Mouse (Mus musculus): ENCODE results near the gene Dag1.

Gene Dag1

GRCm38 (mm10) chr9:108223633-108224032, 40.1 kb downstream of the Dag1 start:
- DNase-seq (ENCODE audit: low read depth): no peak

GRCm38 (mm10) chr9:108221566-108221965, 42.2 kb downstream of the Dag1 start:
- DNase-seq (ENCODE audit: low read depth): no peak

GRCm38 (mm10) chr9:108220380-108220774, 43.4 kb downstream of the Dag1 start:
- DNase-seq (ENCODE audit: low read depth): no peak

- no peak for DNase-seq (ENCODE audit: low read depth)
These were observed 43.9 kb downstream of the Dag1 start for GRCm38 (mm10) chr9:108219766-108220379.

- no peak for DNase-seq (ENCODE audit: low read depth)
These were observed 45.7 kb downstream of the Dag1 start for GRCm38 (mm10) chr9:108217936-108218543.

GRCm38 (mm10) chr9:108217406-108217805, 46.4 kb downstream of the Dag1 start:
- DNase-seq (ENCODE audit: low read depth): no peak

- no peak for DNase-seq (ENCODE audit: low read depth)
These were observed 50.7 kb downstream of the Dag1 start for GRCm38 (mm10) chr9:108213105-108213504.

- DNase-seq (ENCODE audit: low read depth): no peak
These were observed 51.3 kb downstream of the Dag1 start for GRCm38 (mm10) chr9:108212426-108212825.

- no peak for DNase-seq (ENCODE audit: low read depth)
These were observed 58.2 kb downstream of the Dag1 start for GRCm38 (mm10) chr9:108205571-108205901.

- no peak for DNase-seq (ENCODE audit: low read depth)
These were observed 58.7 kb downstream of the Dag1 start for GRCm38 (mm10) chr9:108204884-108205570.

- DNase-seq (ENCODE audit: low read depth): peak; percentile 93
These were observed 60.7 kb downstream of the Dag1 start for GRCm38 (mm10) chr9:108203015-108203414.

GRCm38 (mm10) chr9:108202169-108202568, 61.6 kb downstream of the Dag1 start:
- DNase-seq (ENCODE audit: low read depth): peak; percentile 61

GRCm38 (mm10) chr9:108201160-108201559, 62.6 kb downstream of the Dag1 start:
- peak; percentile 96 for DNase-seq (ENCODE audit: low read depth)

- no peak for DNase-seq (ENCODE audit: low read depth)
These were observed 65.1 kb downstream of the Dag1 start for GRCm38 (mm10) chr9:108198621-108199020.

- no peak for DNase-seq (ENCODE audit: low read depth)
These were observed 66.7 kb downstream of the Dag1 start for GRCm38 (mm10) chr9:108196920-108197677.

- peak; percentile 42 for DNase-seq (ENCODE audit: low read depth)
These were observed 67.5 kb downstream of the Dag1 start for GRCm38 (mm10) chr9:108196222-108196621.

- peak; percentile 60 for DNase-seq (ENCODE audit: low read depth)
These were observed 73.7 kb downstream of the Dag1 start, which contains the start of gene Bsn for GRCm38 (mm10) chr9:108189787-108190679. TSS of gene Bsn (minus strand) at chr9:108190384.

GRCm38 (mm10) chr9:108189488-108189786, 74.3 kb downstream of the Dag1 start:
- no peak for DNase-seq (ENCODE audit: low read depth)

GRCm38 (mm10) chr9:108189023-108189422, 74.7 kb downstream of the Dag1 start:
- no peak for DNase-seq (ENCODE audit: low read depth)

- DNase-seq (ENCODE audit: low read depth): no peak
These were observed 75.2 kb downstream of the Dag1 start for GRCm38 (mm10) chr9:108188511-108188910.

GRCm38 (mm10) chr9:108187616-108188015, 76.1 kb downstream of the Dag1 start:
- DNase-seq (ENCODE audit: low read depth): no peak

GRCm38 (mm10) chr9:108185786-108186185, 78.0 kb downstream of the Dag1 start:
- no peak for DNase-seq (ENCODE audit: low read depth)
